Mouse (Mus musculus): Measurements from ENCODE around the gene 4930535I16Rik.

DNA sequence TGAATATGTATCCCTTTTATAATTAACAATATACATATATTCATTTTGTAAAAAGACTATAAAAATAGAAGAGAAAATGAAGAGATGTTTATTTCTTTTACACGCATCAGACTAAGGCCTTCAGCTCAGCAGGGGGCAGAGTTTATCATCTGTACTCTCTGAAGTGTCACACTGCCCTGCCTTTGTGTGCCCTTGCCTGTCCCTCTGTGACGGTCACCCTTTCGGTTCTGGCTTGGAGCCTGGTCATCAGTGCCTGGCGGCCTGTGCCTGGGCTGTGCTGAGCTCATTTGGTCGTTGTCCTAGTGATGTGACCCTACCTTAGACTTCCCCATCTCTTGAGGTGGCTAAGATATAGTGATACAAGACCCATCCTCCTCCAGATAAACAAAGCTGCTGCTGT lies 29.3 kb upstream of the 4930535I16Rik start:
- TF ChIP-seq CTCF (IDR thresholded peaks at IDR 0.05; ENCODE audit: low read depth, low read length) (no peak), POLR2A (IDR thresholded peaks at IDR 0.05; ENCODE audit: insufficient read depth, low read length) (no peak), EP300 (IDR thresholded peaks at IDR 0.05; ENCODE audit: insufficient read depth, low read depth, low read length) (no peak)
